Mouse (Mus musculus): Measurements from ENCODE around the gene Btc.

DNA sequence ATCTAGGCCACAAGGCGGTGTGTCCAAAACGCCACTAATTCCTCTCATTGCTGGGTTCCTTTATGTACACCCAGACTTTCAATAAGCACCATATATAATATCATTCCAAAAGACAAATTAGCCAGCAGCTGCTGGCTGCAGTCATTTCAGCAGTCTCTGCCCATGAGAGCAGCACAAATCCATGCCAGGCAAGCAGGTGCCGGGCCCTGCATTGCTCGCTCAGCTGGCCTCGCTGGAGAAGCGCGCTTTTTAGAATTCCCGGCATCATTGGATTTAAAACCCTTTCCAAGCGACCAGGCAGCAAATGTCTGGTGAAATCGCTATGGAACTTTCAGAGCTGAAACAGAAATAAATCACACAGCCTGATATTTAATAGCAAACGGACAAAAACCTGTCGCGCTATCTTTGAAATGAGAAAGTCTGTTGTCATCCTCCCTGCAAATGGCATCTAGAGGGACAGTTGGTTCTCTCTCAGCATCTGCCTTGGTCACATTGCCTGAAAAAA is 34.7 kb downstream of the Btc start:
- no peak for TF ChIP-seq POLR2A (IDR thresholded peaks at IDR 0.05; ENCODE audit: extremely low read depth, insufficient read depth, low read length)
- no peak for TF ChIP-seq CTCF (IDR thresholded peaks at IDR 0.05; ENCODE audit: extremely low read depth, insufficient read depth, low read length)

All from cortical plate, adult 2 months (tissue).